Mouse (Mus musculus): ENCODE data around the gene Icmt.

- TF ChIP-seq CTCF (IDR thresholded peaks at IDR 0.05) (no peak), EP300 (IDR thresholded peaks at IDR 0.05) (no peak)
Measured at GRCm38 (mm10) chr4:152288398-152288945, 8.6 kb upstream of the Icmt start.
